Mouse (Mus musculus): ENCODE results near the gene Hs3st3b1.

GRCm38 (mm10) chr11:63906552-63907353 lies 15.3 kb downstream of the Hs3st3b1 start:
- no peak for TF ChIP-seq CTCF (IDR thresholded peaks at IDR 0.05; ENCODE audit: extremely low read depth, insufficient read depth, low read length)
- TF ChIP-seq POLR2A (IDR thresholded peaks at IDR 0.05; ENCODE audit: extremely low read depth, insufficient read depth, low read length), result no peak

All from cortical plate, adult 2 months (tissue).